Mouse (Mus musculus): ENCODE measurements around the gene Zfp692. TPM values are rescaled to one million over a fixed set of nuclear protein-coding genes. Genes with fewer than 3 reads are reported as not detected.
A peak's percentile ranks its signal among the peaks of the same experiment; 100 is the strongest.

The Zfp692 gene
- polyA plus RNA-seq, 1 experiment from 2014 or later, result 31.4 TPM

DNA sequence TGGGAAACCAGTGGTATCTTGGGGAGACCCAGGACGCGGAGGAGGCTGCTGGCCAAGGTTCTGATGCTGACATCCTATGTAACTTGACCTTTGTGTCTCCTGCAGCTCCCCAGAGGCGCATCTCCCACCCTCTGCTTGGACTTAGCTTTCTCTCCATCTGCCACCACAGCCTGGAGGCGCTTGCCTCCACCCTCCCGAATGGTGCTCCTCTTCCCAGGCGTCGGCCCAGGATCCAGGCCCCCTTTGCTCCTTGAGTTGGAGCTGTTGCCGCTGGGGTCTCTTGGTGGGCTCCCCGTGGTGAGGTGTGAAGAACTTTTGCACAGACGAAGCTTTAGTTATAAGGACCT, 24.3 kb downstream of the Zfp692 start:
- no peaks in the 10 kb centered on the region for H3K27me3 ChIP-seq
- 12% methylated on average over 10 of the region's 10 CpGs for WGBS
- peak overlapping the region; percentile 95 for H3K4me2 ChIP-seq
- H3K9ac ChIP-seq, result peak overlapping the region; percentile 91
- H3K4me3 ChIP-seq, result peak overlapping the region; percentile 83
- H3K27ac ChIP-seq, result peak overlapping the region; percentile 62; the same call in 1 of the 2 replicates
- 0 out of 2 replicates have a peak, but pooled peaks have one; percentile 1 for ATAC-seq (ENCODE audit: insufficient number of reproducible peaks, insufficient read depth, low FRiP score, low TSS enrichment, low read depth)
- H3K4me1 ChIP-seq, result peaks cover 34% of the 10 kb centered on the region
- peaks cover 46% of the 10 kb centered on the region for H3K36me3 ChIP-seq
- H3K9me3 ChIP-seq, result no peaks in the 10 kb centered on the region

DNA sequence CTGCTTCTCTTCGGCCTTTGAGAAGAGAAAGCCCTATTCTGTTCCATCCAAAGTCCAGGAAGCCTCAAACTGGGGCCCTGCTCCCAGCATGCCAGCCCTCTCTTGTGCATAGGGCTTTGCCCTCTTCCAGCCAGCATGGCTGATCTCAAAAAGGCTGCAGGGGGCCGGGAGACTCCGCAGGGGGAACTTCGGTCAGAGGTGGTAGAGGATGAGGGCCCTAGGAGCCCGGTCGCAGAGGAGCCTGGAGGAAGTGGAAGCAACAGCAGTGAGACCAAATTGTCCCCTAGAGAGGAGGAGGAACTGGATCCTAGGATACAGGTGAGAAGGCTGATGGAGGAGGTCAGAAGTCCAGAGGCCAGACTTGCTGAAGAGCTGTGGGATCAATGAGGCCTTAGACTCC, 24.7 kb downstream of the Zfp692 start:
- H3K27me3 ChIP-seq, result no peaks in the 10 kb centered on the region
- peaks cover 34% of the 10 kb centered on the region for H3K4me1 ChIP-seq
- peaks cover 50% of the 10 kb centered on the region for H3K36me3 ChIP-seq
- no peaks in the 10 kb centered on the region for H3K9me3 ChIP-seq
- no peak for ATAC-seq (ENCODE audit: insufficient number of reproducible peaks, insufficient read depth, low FRiP score, low TSS enrichment, low read depth)
- H3K4me2 ChIP-seq, result peak overlapping the region; percentile 95
- H3K4me3 ChIP-seq, result peak overlapping the region; percentile 83
- H3K27ac ChIP-seq, result no peak overlapping the region
- peak overlapping the region; percentile 91 for H3K9ac ChIP-seq
- 89% methylated on average over 6 of the region's 6 CpGs for WGBS

DNA sequence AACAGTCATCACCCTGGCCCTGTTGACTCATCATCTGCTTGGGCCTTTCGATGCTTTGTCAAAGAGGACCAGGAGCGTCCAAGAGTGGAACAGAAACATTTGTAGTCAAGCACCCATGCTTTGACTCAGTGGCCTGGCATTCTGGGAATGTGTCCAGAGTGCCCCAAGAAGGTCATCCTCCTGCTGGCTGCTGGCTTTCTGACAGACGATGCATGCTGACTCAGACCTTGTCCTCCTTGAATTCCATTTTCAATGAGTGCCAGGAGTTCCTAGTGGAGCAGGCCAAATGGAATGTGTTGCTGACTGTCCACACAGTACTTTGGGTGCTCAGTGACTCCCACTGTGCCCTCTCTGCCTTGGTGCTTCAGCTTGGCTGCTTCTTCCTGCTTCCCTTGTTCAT, 27.9 kb downstream of the Zfp692 start:
- ATAC-seq (ENCODE audit: insufficient number of reproducible peaks, insufficient read depth, low FRiP score, low TSS enrichment, low read depth), result no peak
- no peak overlapping the region for H3K9ac ChIP-seq

DNA sequence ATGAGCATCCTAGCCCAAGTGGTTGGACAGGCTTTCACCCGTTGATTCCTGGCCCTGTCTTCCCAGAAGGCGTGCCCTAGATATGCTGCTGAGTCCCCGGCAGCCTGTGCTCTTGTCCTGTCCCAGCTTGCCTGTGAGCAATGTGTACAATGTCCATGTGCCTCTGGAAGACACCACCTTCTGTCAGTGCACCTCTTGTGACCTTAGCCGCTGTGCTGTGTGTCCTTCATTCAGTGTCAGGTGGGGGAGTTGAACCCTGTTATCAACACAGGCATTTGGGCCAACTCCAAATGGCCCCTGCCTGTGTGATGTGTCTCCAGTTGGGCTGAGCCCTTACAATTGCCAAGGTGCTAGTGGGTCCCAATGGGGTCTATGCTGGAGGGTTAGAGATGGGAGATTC, 39.9 kb downstream of the Zfp692 start:
- H3K27me3 ChIP-seq, result no peaks in the 10 kb centered on the region
- H3K36me3 ChIP-seq, result peaks cover 44% of the 10 kb centered on the region
- no peak for ATAC-seq (ENCODE audit: insufficient number of reproducible peaks, insufficient read depth, low FRiP score, low TSS enrichment, low read depth)
- no peak overlapping the region for H3K4me3 ChIP-seq
- H3K9me3 ChIP-seq, result no peaks in the 10 kb centered on the region
- no peak overlapping the region for H3K27ac ChIP-seq
- H3K9ac ChIP-seq, result no peak overlapping the region
- H3K4me2 ChIP-seq, result no peak overlapping the region
- H3K4me1 ChIP-seq, result no peaks in the 10 kb centered on the region
- 86% methylated on average over 4 of the region's 4 CpGs for WGBS

More for the DNA sequence above, 27.9 kb downstream of the Zfp692 start:
- 84% methylated on average over 3 of the region's 3 CpGs for WGBS
- Histone ChIP-seq H3K4me2 (no peak overlapping the region), H3K4me3 (no peak overlapping the region), H3K36me3 (peaks cover 60% of the 10 kb centered on the region), H3K27me3 (no peaks in the 10 kb centered on the region), H3K4me1 (peaks cover 23% of the 10 kb centered on the region), H3K9me3 (no peaks in the 10 kb centered on the region), H3K27ac (no peak overlapping the region)

DNA sequence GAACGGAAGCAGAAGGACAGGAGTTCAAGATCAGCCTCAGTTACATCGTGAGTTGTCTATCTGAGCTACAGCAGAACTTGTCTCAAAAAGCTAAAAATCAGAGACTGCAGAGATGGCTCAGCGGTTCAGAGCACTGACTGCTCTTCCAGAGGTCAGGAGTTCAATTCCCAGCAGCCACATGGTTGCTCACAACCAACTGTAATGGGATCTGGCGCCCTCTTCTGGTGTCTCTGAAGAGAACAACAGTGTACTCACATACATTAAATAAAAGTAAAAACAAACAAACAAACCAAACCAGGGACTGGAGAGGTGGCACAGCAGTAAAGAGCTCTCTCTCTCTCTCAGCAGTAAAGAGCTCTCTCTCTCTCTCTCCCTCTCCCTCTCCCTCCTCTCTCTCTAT, 43.8 kb downstream of the Zfp692 start:
- Histone ChIP-seq H3K4me2 (no peak overlapping the region), H3K4me1 (no peaks in the 10 kb centered on the region), H3K9me3 (no peaks in the 10 kb centered on the region), H3K27ac (no peak overlapping the region), H3K9ac (no peak overlapping the region), H3K27me3 (no peaks in the 10 kb centered on the region), H3K36me3 (peaks cover 23% of the 10 kb centered on the region), H3K4me3 (no peak overlapping the region)
- no peak for ATAC-seq (ENCODE audit: insufficient number of reproducible peaks, insufficient read depth, low FRiP score, low TSS enrichment, low read depth)
- WGBS, result 69% methylated on average over 4 of the region's 4 CpGs

DNA sequence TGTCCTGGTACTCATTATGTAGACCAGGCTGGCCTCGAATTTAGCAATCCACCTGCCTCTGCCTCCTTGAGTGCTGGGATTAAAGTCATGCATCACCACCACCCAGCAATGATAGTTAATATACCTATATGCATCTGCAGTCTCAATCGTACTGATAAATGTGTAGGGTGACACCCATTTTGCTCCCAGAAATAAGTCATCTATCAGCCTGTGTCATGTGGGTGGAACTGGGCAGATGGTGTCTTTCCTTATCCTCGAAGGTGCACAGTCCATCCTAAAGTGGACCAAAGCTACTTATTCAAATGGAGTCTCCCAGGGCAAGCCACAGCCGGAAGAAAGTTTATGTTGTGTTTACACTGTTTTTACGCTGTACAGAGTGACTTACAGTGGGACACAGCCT, 44.3 kb downstream of the Zfp692 start:
- no peaks in the 10 kb centered on the region for H3K27me3 ChIP-seq
- H3K4me3 ChIP-seq, result no peak overlapping the region
- H3K9ac ChIP-seq, result no peak overlapping the region
- H3K9me3 ChIP-seq, result no peaks in the 10 kb centered on the region
- WGBS, result 90% methylated on average over 5 of the region's 5 CpGs
- no peaks in the 10 kb centered on the region for H3K4me1 ChIP-seq
- peaks cover 18% of the 10 kb centered on the region for H3K36me3 ChIP-seq
- H3K27ac ChIP-seq, result no peak overlapping the region
- no peak overlapping the region for H3K4me2 ChIP-seq
- no peak for ATAC-seq (ENCODE audit: insufficient number of reproducible peaks, insufficient read depth, low FRiP score, low TSS enrichment, low read depth)

DNA sequence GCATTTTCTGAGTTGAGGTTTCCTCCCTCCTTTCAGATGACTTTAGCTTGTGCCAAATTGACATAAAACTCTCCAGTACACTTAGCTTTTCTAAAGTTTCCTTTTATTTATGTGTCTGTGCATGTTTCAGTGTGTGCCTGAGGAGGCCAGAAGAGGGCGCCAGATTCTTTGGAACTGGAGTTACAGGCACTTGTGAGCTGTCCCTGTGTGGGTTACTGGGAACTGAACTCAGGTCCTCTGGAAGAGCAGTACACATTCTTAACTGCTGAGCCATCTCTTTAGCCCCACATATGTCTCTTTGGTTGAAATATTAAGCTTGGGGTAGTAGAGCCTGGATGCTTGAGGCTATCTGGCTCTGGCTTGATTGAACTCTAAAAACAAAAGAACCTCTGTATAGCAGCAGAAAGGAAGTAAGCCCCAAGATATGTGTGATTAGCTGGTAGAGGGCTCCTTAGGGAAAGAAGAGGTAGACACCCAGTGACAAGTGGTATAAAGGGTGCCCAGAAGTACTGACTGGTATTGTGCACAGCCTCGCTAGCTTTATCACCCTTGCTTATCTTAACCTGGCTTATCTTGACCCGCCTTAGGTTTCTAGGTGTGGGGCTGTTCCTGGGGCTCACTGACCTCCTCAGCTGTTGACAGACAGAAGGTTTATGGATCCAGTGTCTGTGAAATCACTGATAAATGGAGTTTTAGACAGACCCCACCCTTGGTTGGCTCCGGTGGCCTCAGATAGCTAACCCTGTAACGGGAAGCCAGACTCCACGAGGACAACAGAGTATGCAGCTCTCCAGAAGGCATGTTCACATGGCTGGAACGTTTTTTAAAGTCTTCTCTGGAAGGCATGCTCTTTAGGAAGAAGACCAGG, 46.0 kb downstream of the Zfp692 start:
- Histone ChIP-seq H3K27ac (no peak overlapping the region), H3K4me2 (no peak overlapping the region), H3K36me3 (peaks cover under 1% of the 10 kb centered on the region; the same call in 1 of the 2 replicates), H3K9me3 (no peaks in the 10 kb centered on the region), H3K4me1 (no peaks in the 10 kb centered on the region), H3K4me3 (no peak overlapping the region), H3K9ac (no peak overlapping the region), H3K27me3 (no peaks in the 10 kb centered on the region)
- 62% methylated on average over 7 of the region's 7 CpGs for WGBS
- no peak for ATAC-seq (ENCODE audit: insufficient number of reproducible peaks, insufficient read depth, low FRiP score, low TSS enrichment, low read depth)

DNA sequence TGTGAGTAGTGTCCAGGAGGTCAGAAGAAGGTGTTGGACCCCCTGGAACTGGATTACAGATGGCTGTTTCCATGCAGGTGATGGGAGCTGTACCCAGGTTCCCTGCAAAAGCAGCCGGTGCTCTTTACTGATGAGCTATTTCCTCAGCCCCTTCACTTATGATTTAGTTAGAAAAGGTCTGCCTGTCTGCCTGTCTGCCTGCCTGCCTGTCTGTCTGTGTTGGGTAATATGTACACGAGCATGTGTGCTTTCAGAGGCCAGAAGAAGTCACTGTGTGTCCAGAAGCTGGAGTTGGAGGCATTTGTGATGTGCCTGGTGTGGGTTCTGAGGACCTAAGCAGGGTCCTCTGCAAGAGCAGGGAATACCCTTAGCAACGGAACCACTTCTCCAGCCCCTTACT, 46.8 kb downstream of the Zfp692 start:
- no peaks in the 10 kb centered on the region for H3K4me1 ChIP-seq
- H3K36me3 ChIP-seq, result no peaks in the 10 kb centered on the region
- H3K4me3 ChIP-seq, result no peak overlapping the region
- WGBS, result 68% methylated on average over 3 of the region's 3 CpGs
- H3K27me3 ChIP-seq, result no peaks in the 10 kb centered on the region
- ATAC-seq (ENCODE audit: insufficient number of reproducible peaks, insufficient read depth, low FRiP score, low TSS enrichment, low read depth), result no peak
- no peak overlapping the region for H3K9ac ChIP-seq
- no peak overlapping the region for H3K4me2 ChIP-seq
- no peak overlapping the region for H3K27ac ChIP-seq
- H3K9me3 ChIP-seq, result no peaks in the 10 kb centered on the region

DNA sequence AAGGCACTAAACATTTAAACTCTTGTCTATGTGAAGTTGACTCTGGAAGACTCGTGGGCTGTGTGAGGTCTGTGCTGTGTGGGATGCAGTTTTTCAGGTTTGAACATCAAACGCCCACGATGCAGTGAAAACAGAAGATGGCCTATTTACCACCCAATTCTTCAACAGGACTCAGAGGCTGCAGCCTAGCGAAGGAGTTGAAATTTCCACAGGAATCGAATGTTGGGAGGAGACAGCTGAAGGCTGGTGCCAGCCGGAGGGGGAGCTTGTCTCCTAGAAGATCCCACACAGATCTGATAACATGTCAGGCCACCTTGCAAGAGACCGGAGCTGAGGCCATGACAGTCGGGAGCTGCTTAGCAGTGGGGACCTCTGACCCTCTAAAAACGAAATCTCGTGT, 47.6 kb downstream of the Zfp692 start:
- WGBS, result 65% methylated on average over 10 of the region's 10 CpGs

DNA sequence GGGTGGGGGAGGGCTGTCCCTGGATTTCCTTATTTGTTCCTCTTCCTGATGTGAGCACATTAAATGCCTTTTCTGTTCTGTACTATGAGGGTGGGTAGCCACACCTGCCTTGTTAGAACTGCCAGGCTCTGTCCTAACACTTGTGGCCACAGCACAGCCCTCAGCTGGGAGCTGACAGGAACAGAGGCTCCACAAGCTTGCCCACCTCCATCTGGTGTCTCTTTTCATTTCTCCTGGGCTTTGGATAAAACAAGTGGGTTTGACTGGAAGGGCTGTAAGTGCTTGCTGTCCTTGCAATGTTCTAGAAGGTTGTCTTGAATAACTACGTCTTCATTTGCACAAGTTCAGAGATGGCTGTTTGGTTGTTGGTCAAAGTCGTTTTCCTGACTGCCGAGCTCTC, 48.1 kb downstream of the Zfp692 start:
- Histone ChIP-seq H3K27ac (no peak overlapping the region), H3K27me3 (no peaks in the 10 kb centered on the region), H3K4me3 (no peak overlapping the region), H3K4me2 (no peak overlapping the region), H3K9ac (no peak overlapping the region), H3K36me3 (no peaks in the 10 kb centered on the region), H3K9me3 (no peaks in the 10 kb centered on the region), H3K4me1 (no peaks in the 10 kb centered on the region)
- no peak for ATAC-seq (ENCODE audit: insufficient number of reproducible peaks, insufficient read depth, low FRiP score, low TSS enrichment, low read depth)
- WGBS, result 76% methylated on average over 3 of the region's 3 CpGs

More for the DNA sequence above, 47.6 kb downstream of the Zfp692 start:
- H3K4me3 ChIP-seq, result no peak overlapping the region
- H3K27ac ChIP-seq, result no peak overlapping the region
- no peak overlapping the region for H3K4me2 ChIP-seq
- no peak for ATAC-seq (ENCODE audit: insufficient number of reproducible peaks, insufficient read depth, low FRiP score, low TSS enrichment, low read depth)
- no peaks in the 10 kb centered on the region for H3K36me3 ChIP-seq
- no peaks in the 10 kb centered on the region for H3K4me1 ChIP-seq
- H3K9ac ChIP-seq, result no peak overlapping the region
- no peaks in the 10 kb centered on the region for H3K27me3 ChIP-seq
- no peaks in the 10 kb centered on the region for H3K9me3 ChIP-seq

DNA sequence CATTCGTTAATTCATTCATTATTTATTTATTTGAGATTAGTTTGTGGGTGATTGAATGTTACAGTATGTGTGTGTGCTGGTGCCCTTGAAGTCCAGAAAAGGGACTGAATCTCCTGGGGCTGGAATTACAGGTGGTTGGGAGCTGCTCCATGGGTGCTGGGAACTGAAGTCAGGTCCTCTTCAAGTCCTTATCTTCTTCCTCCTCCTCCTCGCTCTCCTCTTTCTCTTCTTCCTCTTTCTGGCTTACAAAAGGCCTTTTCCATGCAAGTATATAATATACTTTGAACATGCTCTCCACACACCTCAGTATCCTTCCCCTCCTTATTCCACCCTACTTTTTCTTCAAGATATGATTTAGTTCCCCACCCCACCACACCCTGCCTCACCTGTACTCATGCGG, 50.2 kb downstream of the Zfp692 start:
- Histone ChIP-seq H3K27ac (no peak overlapping the region), H3K36me3 (no peaks in the 10 kb centered on the region), H3K4me3 (no peak overlapping the region), H3K4me1 (no peaks in the 10 kb centered on the region), H3K9ac (no peak overlapping the region), H3K9me3 (no peaks in the 10 kb centered on the region), H3K27me3 (no peaks in the 10 kb centered on the region), H3K4me2 (no peak overlapping the region)
- 92% methylated on average over 3 of the region's 3 CpGs for WGBS
- no peak for ATAC-seq (ENCODE audit: insufficient number of reproducible peaks, insufficient read depth, low FRiP score, low TSS enrichment, low read depth)

DNA sequence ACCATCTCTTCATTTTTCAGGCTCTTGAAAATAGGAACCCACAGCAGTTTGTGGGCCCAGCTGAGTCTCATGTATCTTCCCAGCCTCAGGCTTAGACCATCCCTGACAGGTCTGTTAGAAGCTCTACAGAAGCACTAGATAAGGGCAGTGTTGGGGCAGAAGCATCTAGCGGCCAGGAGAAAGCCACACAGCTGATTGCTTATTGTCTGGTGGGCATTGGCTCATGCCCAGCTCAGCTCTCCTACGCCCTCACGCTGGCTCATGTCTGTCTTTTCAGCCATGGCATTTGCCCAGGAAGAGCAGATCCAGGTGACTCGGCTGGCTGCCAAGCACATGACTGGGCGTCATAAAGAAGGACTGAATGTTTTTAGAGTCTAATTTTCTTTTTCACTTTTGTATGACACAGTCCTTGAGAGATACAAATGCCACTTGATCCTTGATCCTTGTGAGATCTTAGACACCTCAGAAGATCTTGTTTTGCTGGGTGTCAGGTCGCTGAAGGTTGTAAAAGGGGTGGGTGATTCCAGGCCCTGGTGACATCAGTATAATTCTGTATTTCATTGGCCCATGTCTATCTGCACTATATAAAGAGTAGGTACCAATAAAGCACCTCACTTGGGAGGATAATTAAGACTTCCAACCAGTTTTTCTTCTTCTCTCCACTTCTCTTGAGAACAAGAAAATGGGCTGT, 51.1 kb downstream of the Zfp692 start:
- H3K36me3 ChIP-seq, result no peaks in the 10 kb centered on the region
- H3K4me3 ChIP-seq, result no peak overlapping the region
- no peaks in the 10 kb centered on the region for H3K27me3 ChIP-seq
- H3K27ac ChIP-seq, result no peak overlapping the region
- WGBS, result 80% methylated on average over 6 of the region's 6 CpGs
- no peak overlapping the region for H3K9ac ChIP-seq
- H3K9me3 ChIP-seq, result no peaks in the 10 kb centered on the region
- H3K4me2 ChIP-seq, result no peak overlapping the region
- H3K4me1 ChIP-seq, result no peaks in the 10 kb centered on the region
- ATAC-seq (ENCODE audit: insufficient number of reproducible peaks, insufficient read depth, low FRiP score, low TSS enrichment, low read depth), result no peak

Data from embryonic facial prominence, embryonic 13.5 days (tissue).